Mouse (Mus musculus) cerebellum, adult 9-10 months (tissue): ENCODE data around the gene Zfp329.
"Not testable (repeated sequence)": the region's sequence is repeated elsewhere in the genome, so short reads cannot be mapped to it uniquely, and the experiment has no call there.

Experiments
- DNase-seq: peaks from one replicate; pipeline ENCODE4 v3.0.0; 2022

The Zfp329 gene

DNA sequence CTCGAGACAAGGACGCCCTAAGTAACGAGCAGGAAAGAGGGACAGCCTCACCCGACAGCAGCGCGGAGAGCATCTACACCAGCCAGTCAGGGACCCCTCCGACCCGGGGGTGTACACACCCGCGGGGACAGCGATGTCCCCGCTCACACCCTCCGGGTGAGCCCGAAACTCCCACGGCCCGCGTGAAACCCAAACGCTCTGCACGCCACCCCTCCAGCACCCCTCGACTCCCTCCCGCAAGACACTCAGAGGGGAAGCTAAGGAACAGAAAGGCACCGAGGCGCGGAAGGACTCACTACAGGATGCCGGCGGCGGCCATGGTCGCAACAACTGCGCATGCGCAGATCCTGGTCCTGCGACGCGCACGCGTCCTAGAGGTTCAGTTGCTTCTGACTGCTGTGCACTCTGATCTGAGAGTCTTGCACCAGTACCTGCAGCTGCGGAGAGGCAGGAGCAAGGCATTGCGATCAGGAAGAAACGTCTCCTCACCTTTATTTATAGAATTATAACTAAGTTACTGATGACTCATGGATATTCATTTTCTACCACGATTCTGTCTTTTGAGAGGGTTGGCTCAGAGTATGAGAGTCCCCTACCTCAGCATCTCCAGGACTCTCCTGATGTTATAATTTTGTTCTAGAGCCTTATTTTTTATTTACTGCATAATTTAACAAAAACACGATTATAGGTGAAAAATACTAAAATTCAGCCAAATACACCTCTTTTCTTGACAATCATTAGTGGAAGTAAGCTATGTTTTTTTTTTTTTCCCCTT lies at the start of gene Zfp329:
Gene Zfp329, minus strand, starts transcription at position 338 of the 775 bp plus-strand sequence.
- DNase-seq = peak; percentile 92

DNA sequence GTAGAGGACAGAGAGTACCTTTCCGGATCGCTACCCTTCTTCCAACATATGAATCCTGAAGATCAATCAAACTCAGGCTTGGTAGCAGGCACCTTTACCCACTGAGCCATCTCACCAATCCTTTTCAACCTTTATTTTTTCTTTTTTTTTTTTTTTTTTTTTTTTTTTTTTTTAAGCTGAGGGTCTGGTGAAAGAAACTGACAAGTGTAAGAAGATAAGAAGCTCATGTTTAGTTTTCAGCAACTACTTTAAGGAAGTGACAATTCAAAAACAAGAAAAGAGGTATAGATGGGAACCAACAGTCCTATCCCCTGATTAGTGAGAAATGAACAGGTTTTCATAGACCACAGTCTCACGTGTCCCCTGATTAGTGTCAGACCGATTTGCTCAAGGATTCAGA lies 17.1 kb upstream of the Zfp329 start:
- DNase-seq = no peak

DNA sequence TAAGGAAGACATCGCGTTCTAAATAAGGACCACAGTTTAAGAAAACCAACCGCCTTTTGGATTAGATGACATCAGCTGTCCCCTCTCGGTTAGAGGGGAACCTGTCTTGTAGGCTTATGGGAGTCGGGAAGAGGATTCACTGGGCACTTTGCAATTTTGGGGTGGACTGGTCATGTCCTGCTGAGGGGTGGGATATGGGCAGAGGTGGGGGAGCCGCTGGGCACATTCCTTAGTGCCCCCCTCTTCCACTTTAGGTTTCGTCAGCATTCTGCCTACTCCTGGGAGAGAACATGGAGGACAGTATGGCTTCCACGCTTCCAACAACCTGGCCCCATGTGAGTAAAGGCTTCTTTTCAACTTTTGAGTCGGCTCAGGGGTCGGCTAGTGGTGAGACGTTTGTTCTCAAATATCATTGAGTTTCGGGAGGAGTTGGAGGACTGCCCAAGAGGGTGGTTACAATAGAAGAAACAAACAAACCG lies 16.6 kb upstream of the Zfp329 start:
- peak; percentile 65 for DNase-seq

DNA sequence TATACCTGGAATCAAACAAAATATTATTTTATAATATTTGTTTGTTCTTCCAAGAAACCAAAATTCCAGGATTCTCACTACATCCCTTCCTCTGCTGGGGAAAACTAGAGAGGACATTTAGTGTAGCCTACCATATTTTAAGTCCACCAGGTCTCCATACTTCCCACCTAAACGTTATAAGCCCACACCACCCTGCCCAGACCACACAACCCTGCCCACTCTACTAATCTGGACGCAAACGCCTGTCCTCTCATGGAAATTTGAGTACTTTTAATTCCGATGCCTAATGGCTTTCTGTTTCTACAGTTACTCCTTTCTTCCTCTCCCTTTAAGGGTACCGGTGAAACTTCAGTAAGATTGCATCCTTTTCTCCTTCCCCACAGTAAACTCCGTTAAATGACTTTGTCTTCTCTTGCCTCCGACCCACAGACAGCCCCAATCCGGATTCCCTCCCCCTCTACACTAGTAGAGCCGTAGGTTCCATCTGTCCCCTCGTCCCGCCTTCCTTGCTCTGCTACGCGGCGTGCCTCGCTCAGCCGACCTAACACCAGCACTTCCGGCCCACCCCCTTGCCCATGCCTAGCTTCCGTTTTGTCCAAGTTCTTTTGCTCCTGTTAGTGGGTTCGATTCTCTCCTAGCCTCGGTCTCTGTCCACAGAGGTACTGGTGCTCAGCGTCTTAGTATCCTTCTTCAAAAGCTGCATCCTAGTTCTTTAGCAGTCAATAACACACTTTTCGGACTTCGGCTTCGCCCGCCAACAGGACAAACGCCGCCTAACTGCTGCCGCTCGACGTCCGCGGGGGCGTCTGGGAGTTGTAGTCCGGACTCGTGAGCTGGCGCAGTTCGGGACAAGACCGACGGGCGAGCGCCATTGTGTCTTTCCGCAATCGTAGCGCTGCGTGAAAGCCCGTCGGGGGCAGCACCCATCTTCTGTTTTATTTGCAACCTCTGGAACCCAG lies 15.8 kb upstream of the Zfp329 start, which contains the start of gene Zfp110:
Gene Zfp110, plus strand, starts transcription at position 600 of the 959 bp plus-strand sequence.
- peak; percentile 88 for DNase-seq

DNA sequence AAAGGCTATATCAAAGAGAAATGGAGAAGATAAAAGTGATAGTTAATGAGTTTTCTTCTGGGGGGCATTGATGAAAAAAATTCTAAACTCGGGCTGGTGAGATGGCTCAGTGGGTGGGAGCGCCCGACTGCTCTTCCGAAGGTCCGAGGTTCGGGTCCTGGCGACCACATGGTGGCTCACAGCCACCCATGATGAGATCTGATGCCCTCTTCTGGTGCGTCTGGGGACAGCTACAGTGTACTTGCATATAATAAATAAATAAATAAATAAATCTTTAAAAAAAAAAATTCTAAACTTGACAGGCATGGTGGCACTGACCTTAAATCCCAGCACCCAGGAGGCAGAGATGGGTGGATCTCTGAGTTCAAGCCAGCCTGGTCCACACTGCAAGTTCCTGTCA lies 3.1 kb downstream of the Zfp329 start:
- DNase-seq = no peak

DNA sequence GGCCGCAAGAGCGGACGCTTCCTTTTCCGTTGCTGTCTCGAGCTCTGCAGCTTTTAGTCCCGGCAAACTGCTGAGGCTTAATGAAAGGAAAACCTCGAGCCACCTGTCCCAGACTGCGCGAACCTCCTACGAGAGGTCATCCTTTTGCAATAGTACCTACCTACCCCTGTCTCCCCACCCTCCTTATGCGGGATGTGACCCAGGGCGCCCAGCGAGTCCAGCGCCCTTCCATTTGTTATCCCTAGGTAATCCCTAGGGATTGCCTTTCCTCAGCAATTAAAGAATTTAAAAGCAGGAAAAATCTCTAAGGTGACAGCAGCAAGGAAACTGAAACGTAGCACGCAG lies 15.0 kb downstream of the Zfp329 start:
- no peak for DNase-seq

DNA sequence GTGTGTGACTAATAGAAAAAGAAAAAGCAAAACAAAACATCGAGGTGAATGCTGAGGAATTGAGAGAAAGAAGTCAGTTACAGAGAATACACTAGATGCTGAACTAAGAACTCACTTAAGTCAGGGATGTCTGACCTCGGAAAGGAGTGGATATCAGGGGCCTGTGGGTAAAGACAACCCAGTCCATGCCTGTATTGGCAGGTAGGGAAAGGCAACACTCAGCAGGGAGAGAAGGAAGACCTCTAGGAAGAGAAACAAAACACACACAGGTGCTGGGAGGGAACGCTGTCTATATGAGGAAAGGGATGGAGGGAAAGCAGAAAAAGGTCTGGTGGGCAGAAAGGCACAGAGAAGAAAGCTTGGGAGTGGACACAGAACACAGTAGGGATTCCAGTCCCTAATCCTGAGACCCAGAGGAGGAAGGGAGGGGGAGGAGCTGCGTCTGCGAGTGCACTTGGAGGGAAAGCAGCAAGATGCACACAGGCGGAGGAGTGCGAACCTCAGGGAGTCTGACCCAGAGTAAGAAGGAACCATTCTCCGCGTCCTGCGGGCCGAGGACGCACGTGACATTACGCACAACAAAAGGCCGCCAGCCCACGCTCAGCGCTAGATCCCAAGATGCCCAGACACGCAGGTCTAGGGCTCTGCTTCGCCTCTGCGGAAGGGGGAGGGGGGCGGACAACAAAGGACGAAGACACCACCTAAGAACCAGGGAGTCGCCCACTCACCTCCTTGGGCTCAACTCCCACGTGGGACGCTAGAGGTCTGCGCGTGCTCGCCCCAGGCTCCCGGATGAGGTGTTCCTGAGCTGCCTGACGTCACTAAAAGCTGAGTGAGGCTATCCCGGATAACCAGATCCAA lies 15.6 kb downstream of the Zfp329 start, which contains the start of gene Zscan18:
Gene Zscan18, minus strand, starts transcription at position 770 of the 861 bp plus-strand sequence.
- DNase-seq = peak; percentile 86

DNA sequence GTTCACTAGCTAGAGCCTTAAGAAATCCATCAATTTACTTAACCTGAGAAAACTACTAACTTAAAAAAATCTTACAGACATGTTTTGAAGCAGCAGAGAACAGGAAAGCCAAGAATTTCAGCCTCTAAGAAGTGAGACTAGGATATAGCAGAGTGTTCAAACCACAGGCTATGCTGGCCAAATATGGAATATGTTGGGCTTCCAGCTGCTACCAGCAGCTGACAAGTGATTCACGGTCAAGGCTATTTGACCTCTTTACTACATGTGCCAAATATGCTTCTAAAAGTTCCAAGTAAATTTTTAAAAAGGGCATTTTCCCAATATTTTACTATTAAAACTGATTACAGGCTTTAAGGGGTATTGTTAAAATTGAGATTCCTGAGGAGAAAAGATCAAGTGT lies 19.1 kb downstream of the Zfp329 start:
- DNase-seq = no peak

DNA sequence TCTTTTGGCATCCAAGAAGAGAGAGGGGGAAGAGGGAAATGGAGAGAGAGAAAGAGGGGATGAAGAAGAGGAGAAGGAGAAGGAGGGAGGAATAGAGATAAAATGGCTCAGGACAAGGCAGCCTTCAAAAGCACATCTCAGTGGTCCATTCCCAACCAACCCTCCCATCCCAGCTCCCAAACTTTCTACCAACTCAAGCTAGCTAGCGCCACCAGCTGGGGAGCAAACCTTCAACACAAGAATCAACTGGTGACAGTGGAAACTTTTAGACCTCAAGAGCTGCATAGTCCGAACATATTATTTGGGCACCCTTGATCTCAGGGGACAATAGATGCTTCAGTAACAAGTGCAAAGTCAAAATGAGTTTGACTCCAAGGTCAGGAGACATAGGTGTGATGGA lies 20.7 kb downstream of the Zfp329 start:
- no peak for DNase-seq

DNA sequence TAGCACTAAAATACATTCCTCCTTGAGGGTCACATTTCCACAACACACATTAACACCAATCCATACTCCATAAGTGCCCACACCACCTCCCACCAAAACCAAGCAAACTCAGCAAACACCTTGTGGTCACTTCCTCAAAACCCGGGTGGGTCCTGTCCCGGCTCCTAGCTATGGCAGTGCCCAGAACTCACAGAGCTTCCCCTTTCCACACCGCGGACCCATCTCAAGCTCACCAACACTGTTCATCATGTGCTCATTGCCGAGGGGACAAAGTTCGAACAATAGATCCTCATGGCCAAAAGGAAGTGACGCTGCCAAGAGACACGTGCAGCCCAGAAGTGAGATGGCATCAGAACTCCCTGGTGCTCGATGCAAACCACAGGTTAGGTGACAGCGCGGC lies 26.0 kb downstream of the Zfp329 start:
- DNase-seq = not testable (repeated sequence)

DNA sequence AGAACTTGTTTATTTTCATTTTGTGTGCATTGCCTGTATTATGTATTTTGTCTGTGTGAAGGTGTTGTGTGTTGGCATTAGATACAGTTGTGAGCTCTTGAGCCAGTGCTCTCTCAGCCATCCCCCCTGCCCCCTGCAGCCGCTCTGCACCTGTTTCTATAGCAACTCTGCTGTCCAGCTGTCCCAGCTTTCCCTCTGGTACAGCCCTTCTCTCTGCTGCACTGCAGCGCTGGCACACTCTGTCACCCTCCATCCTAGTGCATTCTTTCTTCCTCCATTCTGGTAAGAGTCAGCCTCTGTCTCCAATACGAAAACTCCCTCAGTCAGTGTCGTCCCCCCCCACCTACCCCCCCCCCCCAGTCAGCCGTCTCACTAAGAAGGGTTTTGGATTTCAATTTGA lies 30.6 kb downstream of the Zfp329 start:
- DNase-seq = no peak

DNA sequence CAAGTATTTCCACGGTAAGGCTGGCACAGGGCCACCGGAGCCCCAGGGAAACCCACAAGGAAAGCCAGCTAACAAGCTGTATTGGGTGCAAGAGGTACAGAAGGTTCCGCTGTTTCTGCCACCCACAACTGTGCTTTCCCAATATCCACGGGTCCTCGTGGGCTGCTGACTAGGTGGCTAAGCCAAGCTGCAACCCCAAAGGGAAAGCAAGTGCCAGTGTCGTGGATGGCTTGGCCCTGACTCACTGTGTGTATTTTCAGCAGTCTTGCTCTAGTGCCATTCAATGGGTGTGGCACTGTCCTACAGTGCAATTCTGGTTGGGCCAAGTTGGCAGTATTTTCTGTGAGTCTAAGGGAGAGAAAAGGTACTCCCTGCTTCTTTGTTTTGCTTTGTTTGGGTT lies 31.3 kb downstream of the Zfp329 start:
- DNase-seq = no peak

DNA sequence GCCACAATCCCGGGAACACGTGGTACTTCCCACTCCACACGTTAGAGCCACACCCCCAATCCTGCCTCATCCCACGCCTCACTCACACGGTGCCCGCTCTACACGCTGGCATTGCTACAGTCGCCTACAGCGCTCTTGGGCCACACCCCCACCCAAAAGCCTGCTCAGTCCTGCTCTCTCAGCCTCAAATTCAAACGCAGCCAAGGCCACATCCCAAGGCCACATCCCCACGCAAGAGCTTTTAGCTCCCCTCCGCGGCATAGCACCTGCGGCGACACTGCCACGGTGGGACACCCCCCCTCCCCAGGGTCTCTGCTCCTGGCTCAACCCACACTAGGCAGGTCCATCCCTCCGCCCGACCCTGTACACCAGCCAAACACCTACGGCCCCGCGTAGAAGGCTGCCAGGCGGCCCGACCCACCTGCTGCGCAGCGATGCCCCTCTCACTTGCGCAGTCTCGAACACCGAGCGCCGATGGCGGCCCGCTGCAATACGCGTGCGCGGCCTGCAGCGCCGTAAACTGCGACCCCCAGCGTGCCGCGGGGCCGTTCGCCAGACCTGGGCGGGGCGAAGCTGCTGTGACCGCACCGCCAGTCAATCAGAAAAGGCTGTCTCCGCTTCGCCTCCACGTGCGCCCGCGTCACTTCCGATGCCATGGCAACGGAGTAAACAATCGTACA lies 38.4 kb downstream of the Zfp329 start:
- DNase-seq = peak; percentile 83

DNA sequence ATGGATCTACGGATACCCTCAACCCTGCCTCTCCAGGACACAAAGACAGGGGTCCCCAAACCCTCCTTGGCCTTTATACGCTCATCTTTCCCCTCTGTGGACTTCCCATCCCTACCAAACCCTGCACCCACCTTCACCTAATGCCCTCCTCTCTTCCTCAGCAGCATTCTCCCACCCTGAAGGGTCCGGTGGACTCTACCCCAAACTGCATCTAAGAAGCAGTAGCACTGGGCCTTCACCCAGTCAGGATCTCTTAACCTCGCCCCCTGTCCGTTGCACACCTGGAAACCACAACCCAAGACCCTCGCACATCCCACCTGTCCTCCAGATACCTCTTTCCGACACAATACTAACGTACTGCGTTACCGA lies 38.9 kb downstream of the Zfp329 start:
- no peak for DNase-seq

DNA sequence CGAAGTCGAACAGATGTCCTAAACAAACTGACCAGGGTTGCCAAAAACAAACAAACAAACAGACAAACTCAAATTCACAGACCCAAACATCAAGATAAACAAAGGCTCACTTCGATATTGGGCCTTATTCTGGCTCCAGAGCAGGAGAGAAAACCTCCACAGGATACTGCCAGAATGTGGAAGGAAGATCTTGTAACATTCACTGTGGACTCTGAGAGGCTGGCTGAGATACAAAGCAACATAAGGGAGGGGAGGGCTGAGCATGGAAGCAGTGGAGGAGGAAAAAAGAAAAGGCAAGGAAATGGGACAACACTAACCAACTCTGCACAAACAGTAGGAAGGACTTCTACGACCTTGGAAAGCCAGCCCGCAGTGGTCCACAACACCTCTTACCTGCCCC lies 39.5 kb downstream of the Zfp329 start:
- peak; percentile 54 for DNase-seq

DNA sequence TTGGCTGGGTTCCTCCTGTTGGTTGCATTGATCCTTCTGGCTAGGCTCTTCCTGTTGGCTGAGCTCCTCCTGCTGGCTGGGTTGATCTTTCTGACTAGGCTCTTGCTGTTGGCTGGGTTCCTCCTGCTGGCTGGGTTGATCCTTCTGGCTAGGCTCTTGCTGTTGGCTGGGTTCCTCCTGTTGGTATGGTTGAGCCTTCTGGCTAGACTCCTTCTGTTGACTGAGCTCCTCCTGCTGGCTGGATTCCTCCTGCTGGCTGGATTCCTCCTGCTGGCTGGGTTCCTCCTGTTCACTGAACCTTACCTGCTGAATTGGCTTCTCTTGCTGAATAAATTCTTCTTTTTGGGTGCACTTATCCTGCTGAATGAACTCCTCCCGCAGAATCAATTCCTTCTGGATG lies 44.1 kb downstream of the Zfp329 start:
- peak; percentile 99 for DNase-seq

DNA sequence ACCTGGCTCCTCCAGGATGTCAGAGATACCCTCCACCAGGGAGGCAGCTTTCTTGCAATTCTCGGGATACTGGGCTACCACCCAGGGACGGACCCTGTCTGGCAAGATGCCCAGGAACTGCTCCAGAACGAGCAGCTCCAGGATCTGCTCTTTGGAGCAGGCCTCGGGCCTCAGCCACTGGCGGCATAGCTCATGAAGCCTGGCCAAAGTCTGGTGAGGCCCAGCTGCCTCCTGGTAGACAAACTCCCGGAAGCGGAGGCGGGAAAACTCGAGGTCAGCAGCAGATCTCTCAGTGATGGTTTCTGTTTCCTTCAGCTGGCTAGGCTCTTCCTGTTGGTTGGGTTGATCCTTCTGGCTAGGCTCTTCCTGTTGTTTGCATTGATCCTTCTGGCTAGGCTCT lies 44.5 kb downstream of the Zfp329 start:
- DNase-seq = peak; percentile 81
